In genomic region chr13:94188200-94189086, GRCm38 (mm10) we compare ENCODE assay signal across 18 mouse cellular contexts.
DNase-seq lines count a peak whose midpoint lies in the region; ATAC-seq and TF ChIP-seq lines count a peak whose summit lies in the region.
"Had no signal": no experiment of that assay in that cellular context is flagged by ENCODE, and none has a peak within 500 bp of the region (broad histone marks: within the 10 kb centered on the region; RNA-seq: fewer than 3 reads in every experiment).

No protein-coding gene starts in this region.

- no peaks in the 10 kb centered on the region for H3K9me3 ChIP-seq in heart, embryonic 12.5 days (replicated peaks)
- no peaks in the 10 kb centered on the region for H3K9me3 ChIP-seq in forebrain, embryonic 11.5 days (ENCODE audit: control insufficient read depth, low read length)
- H3K9me3 ChIP-seq in hindbrain, postnatal 0 days (ENCODE audit: low read length) = no peaks in the 10 kb centered on the region
- H3K9me3 ChIP-seq in midbrain, embryonic 14.5 days (ENCODE audit: control insufficient read depth, low read length) = no peaks in the 10 kb centered on the region
- H3K9me3 ChIP-seq: limb, embryonic 15.5 days had no signal

- intact Hi-C loops in heart, postnatal 14 days (cut with DNase I) = no loop called here
- intact Hi-C loops in left cerebral cortex, postnatal 14 days (cut with DNase I) = no loop called here

- no peak overlapping the region for H3K9ac ChIP-seq in heart, embryonic 12.5 days
- H3K9ac ChIP-seq in forebrain, embryonic 11.5 days (ENCODE audit: low read length) = no peak overlapping the region
- no peak overlapping the region for H3K9ac ChIP-seq in hindbrain, postnatal 0 days (replicated peaks; ENCODE audit: low read length)
- no peak overlapping the region for H3K9ac ChIP-seq in midbrain, embryonic 14.5 days (replicated peaks; ENCODE audit: low read length)
- H3K9ac ChIP-seq: limb, embryonic 15.5 days had no signal

- H3K36me3 ChIP-seq in heart, embryonic 12.5 days = peaks cover 3% of the 10 kb centered on the region; the same call in 1 of the 2 replicates
- no peaks in the 10 kb centered on the region; the same call in 1 of the 2 replicates for H3K36me3 ChIP-seq in forebrain, embryonic 11.5 days (ENCODE audit: control insufficient read depth, insufficient read depth, low read length)
- H3K36me3 ChIP-seq in hindbrain, postnatal 0 days (ENCODE audit: insufficient read depth, low read length) = peaks cover 8% of the 10 kb centered on the region; the same call in 1 of the 2 replicates
- H3K36me3 ChIP-seq in midbrain, embryonic 14.5 days (ENCODE audit: control insufficient read depth, insufficient read depth, low read length) = peaks cover 2% of the 10 kb centered on the region; the same call in 1 of the 2 replicates
- H3K36me3 ChIP-seq: limb, embryonic 15.5 days had no signal

- TF ChIP-seq CTCF in hindbrain, postnatal 0 days (IDR thresholded peaks at IDR 0.05; ENCODE audit: low read depth) = no peak

- ATAC-seq in heart, embryonic 12.5 days (ENCODE audit: insufficient number of reproducible peaks, low FRiP score) = no peak
- ATAC-seq in forebrain, embryonic 11.5 days (replicated peaks; ENCODE audit: low FRiP score) = peak; percentile 66
- ATAC-seq in hindbrain, postnatal 0 days = peak; percentile 30; the same call in 1 of the 2 replicates
- ATAC-seq in midbrain, embryonic 14.5 days (ENCODE audit: low FRiP score, low TSS enrichment) = peak; percentile 62; the same call in 1 of the 2 replicates

- H3K4me1 ChIP-seq in heart, embryonic 12.5 days (replicated peaks) = peaks cover 51% of the 10 kb centered on the region
- H3K4me1 ChIP-seq in forebrain, embryonic 11.5 days (replicated peaks; ENCODE audit: control insufficient read depth, insufficient read depth, low read length) = peaks cover 6% of the 10 kb centered on the region
- no peaks in the 10 kb centered on the region for H3K4me1 ChIP-seq in hindbrain, postnatal 0 days (ENCODE audit: insufficient read depth, low read length)
- peaks cover 9% of the 10 kb centered on the region; the same call in 1 of the 2 replicates for H3K4me1 ChIP-seq in midbrain, embryonic 14.5 days (ENCODE audit: control insufficient read depth, insufficient read depth, low read length)

- H3K4me2 ChIP-seq in heart, embryonic 12.5 days = no peak overlapping the region
- no peak overlapping the region for H3K4me2 ChIP-seq in forebrain, embryonic 11.5 days (ENCODE audit: low read depth, low read length, severe bottlenecking)
- H3K4me2 ChIP-seq in hindbrain, postnatal 0 days (ENCODE audit: low read depth, low read length) = no peak overlapping the region
- H3K4me2 ChIP-seq in midbrain, embryonic 14.5 days (ENCODE audit: low read length) = no peak overlapping the region
- H3K4me2 ChIP-seq: heart, embryonic 11.5 days; limb, embryonic 15.5 days had no signal

- WGBS in heart, embryonic 12.5 days = 40% methylated on average over 10 of the region's 10 CpGs
- 6% methylated on average over 10 of the region's 10 CpGs for WGBS in forebrain, embryonic 11.5 days
- WGBS in hindbrain, postnatal 0 days = 31% methylated on average over 10 of the region's 10 CpGs
- WGBS in midbrain, embryonic 14.5 days = 15% methylated on average over 10 of the region's 10 CpGs

- no peaks in the 10 kb centered on the region for H3K27me3 ChIP-seq in heart, embryonic 12.5 days (replicated peaks)
- H3K27me3 ChIP-seq in forebrain, embryonic 11.5 days (ENCODE audit: control insufficient read depth, insufficient read depth, low read length) = no peaks in the 10 kb centered on the region; the same call in 1 of the 2 replicates
- no peaks in the 10 kb centered on the region for H3K27me3 ChIP-seq in hindbrain, postnatal 0 days (ENCODE audit: insufficient read depth, low read length)
- H3K27me3 ChIP-seq in midbrain, embryonic 14.5 days (ENCODE audit: control insufficient read depth, insufficient read depth, low read length) = no peaks in the 10 kb centered on the region
- H3K27me3 ChIP-seq: limb, embryonic 15.5 days had no signal

- DNase-seq in heart, postnatal 14 days = no peak
- no peak for DNase-seq in forebrain, embryonic 11.5 days (ENCODE audit: low spot score)
- DNase-seq in hindbrain, postnatal 0 days (ENCODE audit: low spot score) = peak; percentile 58
- DNase-seq in midbrain, embryonic 14.5 days = peak; percentile 66
- DNase-seq in left cerebral cortex, postnatal 14 days (ENCODE audit: low spot score in 2 of 2) = no peak
- DNase-seq in left cerebral cortex, adult 11 months (ENCODE audit: low spot score) = no peak
- DNase-seq in thymus, postnatal 25 days = no peak
- DNase-seq: cerebellum, adult 9-10 months; gastrocnemius, postnatal 25 days; kidney, adult 2 months; kidney, postnatal 4 days; lung, adult 18-20 months; right cerebral cortex, postnatal 25 days had no signal

- H3K4me3 ChIP-seq in heart, embryonic 12.5 days = no peak overlapping the region
- H3K4me3 ChIP-seq in forebrain, embryonic 11.5 days (ENCODE audit: low read depth, low read length) = no peak overlapping the region
- no peak overlapping the region for H3K4me3 ChIP-seq in hindbrain, postnatal 0 days (ENCODE audit: low read length)
- H3K4me3 ChIP-seq in midbrain, embryonic 14.5 days (replicated peaks; ENCODE audit: low read depth, low read length) = no peak overlapping the region
- H3K4me3 ChIP-seq: left cerebral cortex, adult 2 months; limb, embryonic 15.5 days had no signal

- peak overlapping the region; percentile 28 for H3K27ac ChIP-seq in heart, embryonic 12.5 days (ENCODE audit: poor library complexity, severe bottlenecking)
- H3K27ac ChIP-seq in forebrain, embryonic 11.5 days (ENCODE audit: low read depth, low read length) = peak overlapping the region; percentile 60; the same call in 1 of the 2 replicates
- no peak overlapping the region for H3K27ac ChIP-seq in hindbrain, postnatal 0 days
- peak overlapping the region; percentile 55 for H3K27ac ChIP-seq in midbrain, embryonic 14.5 days (replicated peaks; ENCODE audit: low read depth, low read length)
- H3K27ac ChIP-seq: left cerebral cortex, adult 2 months; limb, embryonic 15.5 days; macrophage had no signal

Comparison
In these comparisons a context has a peak if more than half of its experiments do, and no peak if none do; other contexts are left out.
1. DNase-seq: peak in hindbrain, postnatal 0 days (single experiment) and midbrain, embryonic 14.5 days (single experiment); none in heart, postnatal 14 days (0 of 2), forebrain, embryonic 11.5 days (single experiment), left cerebral cortex, postnatal 14 days (0 of 2), left cerebral cortex, adult 11 months (single experiment) and thymus, postnatal 25 days (single experiment).